Mouse (Mus musculus): ENCODE results near the gene Dpysl5. TPM values are rescaled to one million over a fixed set of nuclear protein-coding genes. Genes with fewer than 3 reads are reported as not detected.
A peak's percentile ranks its signal among the peaks of the same experiment; 100 is the strongest.

Dpysl5 gene
- polyA plus RNA-seq, 1 experiment = 18.9 TPM

- TF ChIP-seq CTCF (IDR thresholded peaks at IDR 0.05; ENCODE audit: extremely low read depth, insufficient read depth, low read length) (no peak), POLR2A (IDR thresholded peaks at IDR 0.05; ENCODE audit: extremely low read depth, insufficient read depth, low read length) (no peak)
- H3K4me3 ChIP-seq (ENCODE audit: insufficient read depth, low read length) = no peak overlapping the region
- no peaks in the 10 kb centered on the region for H3K4me1 ChIP-seq (ENCODE audit: control insufficient read depth, insufficient read depth, low read length)
- H3K27ac ChIP-seq (ENCODE audit: insufficient read depth, low read length) = no peak overlapping the region
Observed at GRCm38 (mm10) chr5:30701866-30702265, 9.5 kb upstream of the Dpysl5 start.

GRCm38 (mm10) chr5:30709744-30710383 is 1.5 kb upstream of the Dpysl5 start:
- TF ChIP-seq POLR2A (IDR thresholded peaks at IDR 0.05; ENCODE audit: extremely low read depth, insufficient read depth, low read length) (no peak), CTCF (IDR thresholded peaks at IDR 0.05; ENCODE audit: extremely low read depth, insufficient read depth, low read length) (peak; percentile 81)
- Histone ChIP-seq H3K27ac (ENCODE audit: insufficient read depth, low read length) (no peak overlapping the region), H3K4me1 (ENCODE audit: control insufficient read depth, insufficient read depth, low read length) (no peaks in the 10 kb centered on the region), H3K4me3 (ENCODE audit: insufficient read depth, low read length) (no peak overlapping the region)

- H3K4me3 ChIP-seq (ENCODE audit: insufficient read depth, low read length) = no peak overlapping the region
- no peaks in the 10 kb centered on the region for H3K4me1 ChIP-seq (ENCODE audit: control insufficient read depth, insufficient read depth, low read length)
- H3K27ac ChIP-seq (ENCODE audit: insufficient read depth, low read length) = no peak overlapping the region
- no peak for TF ChIP-seq CTCF (IDR thresholded peaks at IDR 0.05; ENCODE audit: extremely low read depth, insufficient read depth, low read length)
- TF ChIP-seq POLR2A (IDR thresholded peaks at IDR 0.05; ENCODE audit: extremely low read depth, insufficient read depth, low read length) = no peak
Observed at GRCm38 (mm10) chr5:30710486-30710885, 878 bp upstream of the Dpysl5 start.

- Histone ChIP-seq H3K4me1 (ENCODE audit: control insufficient read depth, insufficient read depth, low read length) (no peaks in the 10 kb centered on the region), H3K27ac (ENCODE audit: insufficient read depth, low read length) (no peak overlapping the region), H3K4me3 (ENCODE audit: insufficient read depth, low read length) (peak overlapping the region; percentile 84)
- no peak for TF ChIP-seq POLR2A (IDR thresholded peaks at IDR 0.05; ENCODE audit: extremely low read depth, insufficient read depth, low read length)
- no peak for TF ChIP-seq CTCF (IDR thresholded peaks at IDR 0.05; ENCODE audit: extremely low read depth, insufficient read depth, low read length)
Observed at GRCm38 (mm10) chr5:30712002-30712390, 632 bp downstream of the Dpysl5 start.

GRCm38 (mm10) chr5:30712441-30713298 is 1.3 kb downstream of the Dpysl5 start:
- TF ChIP-seq CTCF (IDR thresholded peaks at IDR 0.05; ENCODE audit: extremely low read depth, insufficient read depth, low read length) (no peak), POLR2A (IDR thresholded peaks at IDR 0.05; ENCODE audit: extremely low read depth, insufficient read depth, low read length) (no peak)

GRCm38 (mm10) chr5:30713299-30713675 is 1.9 kb downstream of the Dpysl5 start:
- Histone ChIP-seq H3K27ac (ENCODE audit: insufficient read depth, low read length) (no peak overlapping the region), H3K4me1 (ENCODE audit: control insufficient read depth, insufficient read depth, low read length) (no peaks in the 10 kb centered on the region), H3K4me3 (ENCODE audit: insufficient read depth, low read length) (peak overlapping the region; percentile 84)
- TF ChIP-seq CTCF (IDR thresholded peaks at IDR 0.05; ENCODE audit: extremely low read depth, insufficient read depth, low read length) (no peak), POLR2A (IDR thresholded peaks at IDR 0.05; ENCODE audit: extremely low read depth, insufficient read depth, low read length) (no peak)

More at GRCm38 (mm10) chr5:30712441-30713298, 1.3 kb downstream of the Dpysl5 start:
- no peak overlapping the region for H3K27ac ChIP-seq (ENCODE audit: insufficient read depth, low read length)
- peak overlapping the region; percentile 84 for H3K4me3 ChIP-seq (ENCODE audit: insufficient read depth, low read length)
- H3K4me1 ChIP-seq (ENCODE audit: control insufficient read depth, insufficient read depth, low read length) = no peaks in the 10 kb centered on the region

- Histone ChIP-seq H3K4me1 (ENCODE audit: control insufficient read depth, insufficient read depth, low read length) (no peaks in the 10 kb centered on the region), H3K4me3 (ENCODE audit: insufficient read depth, low read length) (peak overlapping the region; percentile 84), H3K27ac (ENCODE audit: insufficient read depth, low read length) (no peak overlapping the region)
- no peak for TF ChIP-seq CTCF (IDR thresholded peaks at IDR 0.05; ENCODE audit: extremely low read depth, insufficient read depth, low read length)
Observed at GRCm38 (mm10) chr5:30713691-30714090, 2.3 kb downstream of the Dpysl5 start.

- H3K4me1 ChIP-seq (ENCODE audit: control insufficient read depth, insufficient read depth, low read length) = no peaks in the 10 kb centered on the region
- no peak overlapping the region for H3K4me3 ChIP-seq (ENCODE audit: insufficient read depth, low read length)
- no peak for TF ChIP-seq CTCF (IDR thresholded peaks at IDR 0.05; ENCODE audit: extremely low read depth, insufficient read depth, low read length)
- no peak for TF ChIP-seq POLR2A (IDR thresholded peaks at IDR 0.05; ENCODE audit: extremely low read depth, insufficient read depth, low read length)
- no peak overlapping the region for H3K27ac ChIP-seq (ENCODE audit: insufficient read depth, low read length)
Observed at GRCm38 (mm10) chr5:30716311-30716710, 4.9 kb downstream of the Dpysl5 start.

GRCm38 (mm10) chr5:30717506-30717905 is 6.1 kb downstream of the Dpysl5 start:
- Histone ChIP-seq H3K4me1 (ENCODE audit: control insufficient read depth, insufficient read depth, low read length) (no peaks in the 10 kb centered on the region), H3K27ac (ENCODE audit: insufficient read depth, low read length) (no peak overlapping the region), H3K4me3 (ENCODE audit: insufficient read depth, low read length) (no peak overlapping the region)
- no peak for TF ChIP-seq CTCF (IDR thresholded peaks at IDR 0.05; ENCODE audit: extremely low read depth, insufficient read depth, low read length)
- TF ChIP-seq POLR2A (IDR thresholded peaks at IDR 0.05; ENCODE audit: extremely low read depth, insufficient read depth, low read length) = no peak
